Mouse (Mus musculus) liver, embryonic 15.5 days (tissue): ENCODE data around the gene Metrn. TPM values are rescaled to one million over a fixed set of nuclear protein-coding genes. Genes with fewer than 3 reads are reported as not detected.

Source experiments
- ATAC-seq: fragments of 200-750 bp; cut with Nextera tagmentation; 2 replicates; pipeline ENCODE4 v1.8.0; 2017; ENCODE audit warnings: moderate number of reproducible peaks, mild to moderate bottlenecking, moderate library complexity; ENCODE audit not compliant: insufficient read depth
- H3K27ac ChIP-seq: fragments of 300-500 bp; sonication (generic); replicated peaks from 2 replicates; pipeline ENCODE4 v1.5.1; 2015; ENCODE audit warnings: mild to moderate bottlenecking, inconsistent platforms
- H3K27me3 ChIP-seq: fragments of 300-500 bp; sonication (generic); 2 replicates; pipeline ENCODE4 v1.6.1; 2015; ENCODE audit warnings: mild to moderate bottlenecking, inconsistent platforms
- H3K36me3 ChIP-seq: fragments of 300-500 bp; sonication (generic); replicated peaks from 2 replicates; pipeline ENCODE4 v1.6.1; 2015; ENCODE audit warnings: moderate library complexity, mild to moderate bottlenecking, inconsistent platforms
- H3K4me1 ChIP-seq: fragments of 300-500 bp; sonication (generic); replicated peaks from 2 replicates; pipeline ENCODE4 v1.6.1; 2015; ENCODE audit warnings: inconsistent platforms
- H3K4me2 ChIP-seq: fragments of 300-500 bp; sonication (generic); 2 replicates; pipeline ENCODE4 v1.6.1; 2015; ENCODE audit warnings: moderate library complexity, mild to moderate bottlenecking, inconsistent platforms
- H3K4me3 ChIP-seq: fragments of 300-500 bp; sonication (generic); replicated peaks from 2 replicates; pipeline ENCODE4 v1.5.1; 2015; ENCODE audit warnings: mild to moderate bottlenecking, inconsistent platforms
- H3K9ac ChIP-seq: fragments of 300-500 bp; sonication (generic); 2 replicates; pipeline ENCODE4 v1.6.1; 2015; ENCODE audit warnings: moderate library complexity, mild to moderate bottlenecking, inconsistent platforms
- H3K9me3 ChIP-seq: fragments of 300-500 bp; sonication (generic); replicated peaks from 2 replicates; pipeline ENCODE4 v1.6.1; 2016; ENCODE audit warnings: inconsistent platforms
- WGBS: fragments of 180-500 bp; shearing (Covaris S2); methylation state at CpG from one replicate; pipeline ENCODE4 v1.1.7; 2015; ENCODE audit warnings: mixed read lengths; ENCODE audit not compliant: insufficient replicate concordance; 5-methylcytosine and 5-hydroxymethylcytosine counted together
- polyA plus RNA-seq: library from polyadenylated mRNA; unstranded; fragments of >200 nt; fragmentation: Nextera tagmentation; extraction: Ambion mirVana; gene quantifications from 2 replicates; pipeline ENCODE4 v1.2.1, GENCODE M21; 2015

Gene Metrn
- polyA plus RNA-seq, 1 experiment from 2014 or later, result 15.5 TPM

- Histone ChIP-seq H3K27me3 (no peaks in the 10 kb centered on the region), H3K27ac (0 out of 2 replicates have a peak overlapping the region, but pooled peaks have one; percentile 69), H3K4me3 (peak overlapping the region; percentile 65; the same call in 1 of the 2 replicates), H3K4me1 (peaks cover 72% of the 10 kb centered on the region), H3K4me2 (peak overlapping the region; percentile 81), H3K36me3 (peaks cover 57% of the 10 kb centered on the region), H3K9ac (no peak overlapping the region), H3K9me3 (no peaks in the 10 kb centered on the region)
- no peak for ATAC-seq
- WGBS, result 70% methylated on average over 4 of the region's 4 CpGs
Observed at GRCm38 (mm10) chr17:25830200-25830753, 33.3 kb upstream of the Metrn start.

GRCm38 (mm10) chr17:25829558-25830017 lies 32.7 kb upstream of the Metrn start:
- Histone ChIP-seq H3K27ac (peak overlapping the region; percentile 69), H3K4me3 (peak overlapping the region; percentile 65), H3K9ac (peak overlapping the region; percentile 61), H3K4me1 (peaks cover 72% of the 10 kb centered on the region), H3K4me2 (peak overlapping the region; percentile 81), H3K27me3 (no peaks in the 10 kb centered on the region), H3K36me3 (peaks cover 52% of the 10 kb centered on the region), H3K9me3 (no peaks in the 10 kb centered on the region)
- WGBS, result 35% methylated on average over 8 of the region's 8 CpGs
- no peak for ATAC-seq

GRCm38 (mm10) chr17:25828712-25829557 lies 32.0 kb upstream of the Metrn start, which contains the start of gene Jmjd8:
Gene Jmjd8, plus strand, starts transcription at chr17:25828867.
- Histone ChIP-seq H3K9ac (peak within 1 kb of the TSS; percentile 61), H3K27me3 (no peaks in the 10 kb centered on the region), H3K4me3 (peak within 1 kb of the TSS; percentile 65), H3K27ac (peak within 1 kb of the TSS; percentile 69), H3K9me3 (no peaks in the 10 kb centered on the region), H3K36me3 (peaks cover 52% of the 10 kb centered on the region), H3K4me2 (peak within 1 kb of the TSS; percentile 81), H3K4me1 (peaks cover 72% of the 10 kb centered on the region)
- WGBS, result 2% methylated on average over 32 of the region's 32 CpGs
- ATAC-seq, result no peak

- H3K9ac ChIP-seq, result 0 out of 2 replicates have a peak overlapping the region, but pooled peaks have one; percentile 61
- H3K36me3 ChIP-seq, result peaks cover 52% of the 10 kb centered on the region
Observed at GRCm38 (mm10) chr17:25828223-25828594, 31.3 kb upstream of the Metrn start.

GRCm38 (mm10) chr17:25827546-25828222 lies 30.7 kb upstream of the Metrn start:
- Histone ChIP-seq H3K27me3 (peaks cover 2% of the 10 kb centered on the region), H3K4me1 (peaks cover 69% of the 10 kb centered on the region), H3K36me3 (peaks cover 52% of the 10 kb centered on the region), H3K9ac (no peak overlapping the region), H3K4me2 (peak overlapping the region; percentile 81; the same call in 1 of the 2 replicates), H3K9me3 (no peaks in the 10 kb centered on the region), H3K4me3 (no peak overlapping the region), H3K27ac (no peak overlapping the region)
- ATAC-seq, result no peak
- whole genome bisulfite sequencing, result 87% methylated on average over 22 of the region's 22 CpGs

More at GRCm38 (mm10) chr17:25828223-25828594, 31.3 kb upstream of the Metrn start:
- Histone ChIP-seq H3K27me3 (no peaks in the 10 kb centered on the region), H3K4me1 (peaks cover 69% of the 10 kb centered on the region), H3K4me3 (peak overlapping the region; percentile 65), H3K4me2 (peak overlapping the region; percentile 81), H3K27ac (peak overlapping the region; percentile 69), H3K9me3 (no peaks in the 10 kb centered on the region)
- ATAC-seq, result no peak
- 79% methylated on average over 8 of the region's 8 CpGs for WGBS

GRCm38 (mm10) chr17:25827011-25827410 lies 30.1 kb upstream of the Metrn start:
- Histone ChIP-seq H3K9me3 (no peaks in the 10 kb centered on the region), H3K4me1 (peaks cover 66% of the 10 kb centered on the region), H3K27me3 (peaks cover 9% of the 10 kb centered on the region), H3K9ac (no peak overlapping the region), H3K4me3 (no peak overlapping the region), H3K4me2 (no peak overlapping the region), H3K36me3 (peaks cover 52% of the 10 kb centered on the region), H3K27ac (no peak overlapping the region)
- no peak for ATAC-seq
- WGBS, result 88% methylated on average over 13 of the region's 13 CpGs

GRCm38 (mm10) chr17:25825984-25826570 lies 29.1 kb upstream of the Metrn start:
- peaks cover 17% of the 10 kb centered on the region for H3K27me3 ChIP-seq
- H3K4me1 ChIP-seq, result peaks cover 57% of the 10 kb centered on the region
- H3K9ac ChIP-seq, result no peak overlapping the region
- no peak overlapping the region; the same call in 1 of the 2 replicates for H3K4me2 ChIP-seq
- no peak overlapping the region for H3K4me3 ChIP-seq
- no peak overlapping the region for H3K27ac ChIP-seq
- WGBS, result 89% methylated on average over 27 of the region's 27 CpGs
- peaks cover 45% of the 10 kb centered on the region for H3K36me3 ChIP-seq
- ATAC-seq, result no peak
- H3K9me3 ChIP-seq, result no peaks in the 10 kb centered on the region

- Histone ChIP-seq H3K9me3 (no peaks in the 10 kb centered on the region), H3K27me3 (peaks cover 24% of the 10 kb centered on the region), H3K27ac (no peak overlapping the region), H3K4me1 (peaks cover 49% of the 10 kb centered on the region), H3K36me3 (peaks cover 37% of the 10 kb centered on the region), H3K9ac (no peak overlapping the region), H3K4me3 (no peak overlapping the region), H3K4me2 (peak overlapping the region; percentile 75)
- ATAC-seq, result no peak
- 70% methylated on average over 6 of the region's 6 CpGs for WGBS
Observed at GRCm38 (mm10) chr17:25825311-25825710, 28.4 kb upstream of the Metrn start.

GRCm38 (mm10) chr17:25824362-25825142 lies 27.6 kb upstream of the Metrn start:
- H3K4me2 ChIP-seq, result peak overlapping the region; percentile 75
- H3K9me3 ChIP-seq, result no peaks in the 10 kb centered on the region
- ATAC-seq, result no peak
- peak overlapping the region; percentile 79 for H3K4me3 ChIP-seq
- peaks cover 44% of the 10 kb centered on the region for H3K4me1 ChIP-seq
- 56% methylated on average over 16 of the region's 17 CpGs for WGBS
- peak overlapping the region; percentile 74 for H3K9ac ChIP-seq
- peaks cover 30% of the 10 kb centered on the region for H3K36me3 ChIP-seq
- 0 out of 2 replicates have a peak overlapping the region, but pooled peaks have one; percentile 82 for H3K27ac ChIP-seq
- H3K27me3 ChIP-seq, result peaks cover 32% of the 10 kb centered on the region

GRCm38 (mm10) chr17:25823452-25823851 lies 26.5 kb upstream of the Metrn start, which contains the start of gene Wdr24:
Gene Wdr24, plus strand, starts transcription at chr17:25823627.
- H3K27ac ChIP-seq, result peak within 1 kb of the TSS; percentile 82
- ATAC-seq, result peak; percentile 56; the same call in 1 of the 2 replicates
- H3K4me2 ChIP-seq, result peak within 1 kb of the TSS; percentile 75
- H3K4me1 ChIP-seq, result peaks cover 39% of the 10 kb centered on the region
- no peaks in the 10 kb centered on the region for H3K9me3 ChIP-seq
- peaks cover 43% of the 10 kb centered on the region for H3K27me3 ChIP-seq
- under 1% methylated on average over 18 of the region's 18 CpGs for WGBS
- peaks cover 28% of the 10 kb centered on the region for H3K36me3 ChIP-seq
- peak within 1 kb of the TSS; percentile 79 for H3K4me3 ChIP-seq
- peak within 1 kb of the TSS; percentile 74 for H3K9ac ChIP-seq
